Comparison of ENCODE assay signal across 30 mouse cellular contexts in the genomic region with DNA sequence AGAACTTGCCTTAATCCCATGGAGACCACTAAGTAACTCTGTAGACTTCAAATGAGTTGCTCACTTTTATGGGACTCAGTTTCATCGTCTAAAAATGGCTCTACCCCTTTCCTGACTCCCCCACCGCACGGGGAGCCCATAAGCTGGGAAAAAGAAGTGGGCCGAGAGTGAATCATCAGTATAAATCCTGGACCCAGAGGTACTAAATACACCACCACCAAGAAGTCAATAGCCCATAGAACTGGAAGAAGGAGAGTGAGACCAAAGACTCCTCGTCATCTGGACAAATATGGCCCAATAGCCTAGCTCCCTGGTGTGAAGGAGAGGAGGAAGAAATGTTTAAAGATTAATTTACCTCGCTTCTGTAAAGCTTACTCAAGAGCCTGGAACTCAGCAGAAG. TPM values are rescaled to one million over a fixed set of nuclear protein-coding genes. Genes with fewer than 3 reads are reported as not detected.
"Had no signal": no experiment of that assay in that cellular context is flagged by ENCODE, and none has a peak within 500 bp of the region (broad histone marks: within the 10 kb centered on the region; RNA-seq: fewer than 3 reads in every experiment).

No protein-coding gene starts in this region.

- DNase-seq: heart, postnatal 10 days; heart, postnatal 14 days; heart, postnatal 36 days; heart, postnatal 4 days; kidney, adult 11 months; kidney, adult 18-20 months; kidney, adult 2 months; kidney, adult 8-10 months; kidney, postnatal 10 days; kidney, postnatal 14 days; kidney, postnatal 25 days; kidney, postnatal 36 days; kidney, postnatal 4 days; layer of hippocampus, adult 9-11 months; layer of hippocampus, postnatal 36 days had no signal

- ATAC-seq: hindbrain, embryonic 16.5 days; hindbrain, postnatal 0 days; inflammation-experienced regulatory T-cells, adult 6 months; intestine, embryonic 15.5 days; intestine, embryonic 16.5 days; intestine, postnatal 0 days had no signal

- H3K27me3 ChIP-seq: heart, embryonic 12.5 days; heart, embryonic 13.5 days; heart, embryonic 15.5 days; hindbrain, embryonic 12.5 days; hindbrain, embryonic 13.5 days; hindbrain, embryonic 15.5 days; intestine, embryonic 15.5 days; kidney, embryonic 15.5 days had no signal

RNA-seq across cellular contexts. Expression of gene Vstm2b, which starts 51.6 kb away (rescaled TPM):
- total RNA-seq: heart, postnatal 25 days; hematopoietic stem cell, adult 5-6 weeks had no signal
- polyA plus RNA-seq: inflammation-experienced regulatory T-cells, adult 6 months had no signal
